Mouse (Mus musculus): Measurements from ENCODE around the gene Fam155a. TPM values are rescaled to one million over a fixed set of nuclear protein-coding genes. Genes with fewer than 3 reads are reported as not detected.
A peak's percentile ranks its signal among the peaks of the same experiment; 100 is the strongest.
"Not testable (repeated sequence)": the region's sequence is repeated elsewhere in the genome, so short reads cannot be mapped to it uniquely, and the experiment has no call there.

Fam155a gene
- 100 to 1,000 TPM; 105 to 109 TPM for total RNA-seq (2021)

DNA sequence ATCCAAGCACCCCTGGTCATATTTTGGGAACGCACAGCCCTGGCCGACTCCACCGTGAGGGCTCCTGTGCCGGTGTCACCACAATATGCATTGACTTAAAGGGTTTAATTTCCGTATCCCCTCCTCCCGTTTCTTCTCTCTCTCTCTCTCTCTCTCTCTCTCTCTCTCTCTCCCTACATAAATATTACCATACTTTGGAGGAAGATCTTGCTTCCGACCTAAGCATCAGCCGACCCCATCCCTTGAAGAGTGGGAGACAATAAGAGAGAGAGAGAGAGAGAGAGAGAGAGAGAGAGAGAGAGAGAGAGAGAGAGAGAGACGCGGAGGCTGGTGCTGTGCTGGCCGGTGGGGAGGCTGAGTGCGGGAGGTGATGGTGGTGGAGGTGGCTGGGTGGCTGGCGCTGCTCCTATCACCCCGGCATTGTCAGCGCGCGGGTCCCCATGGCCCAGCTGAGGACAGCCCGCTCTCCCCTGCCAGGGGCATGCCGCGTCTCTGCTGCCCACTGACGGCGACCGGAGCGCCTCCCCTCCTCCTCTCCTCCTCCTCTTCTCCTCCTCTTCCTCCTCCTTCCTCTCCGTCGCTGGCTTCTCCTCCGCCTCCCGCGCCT, at the start of gene Fam155a:
Gene Fam155a (minus strand): TSS at position 163 of the 607 bp plus-strand sequence.
- peak; percentile 47 to 59 for DNase-seq (ENCODE audit: low spot score in 2 of 2)
- intact Hi-C loops (cut with DNase I): loop anchor here (1.0 to 5.0 kb wide), 4 partner anchors 114 to 538 kb away; no protein-coding TSS in a partner anchor

GRCm38 (mm10) chr8:9813273-9813946, 42.4 kb upstream of the Fam155a start:
- intact Hi-C loops (cut with DNase I): no loop called here

GRCm38 (mm10) chr8:9810955-9811530, 40.1 kb upstream of the Fam155a start:
- intact Hi-C loops (cut with DNase I): no loop called here
- DNase-seq (ENCODE audit: low spot score in 2 of 2): peak; percentile 18 to 76

More at GRCm38 (mm10) chr8:9813273-9813946, 42.4 kb upstream of the Fam155a start:
- DNase-seq (ENCODE audit: low spot score in 2 of 2): no peak

DNA sequence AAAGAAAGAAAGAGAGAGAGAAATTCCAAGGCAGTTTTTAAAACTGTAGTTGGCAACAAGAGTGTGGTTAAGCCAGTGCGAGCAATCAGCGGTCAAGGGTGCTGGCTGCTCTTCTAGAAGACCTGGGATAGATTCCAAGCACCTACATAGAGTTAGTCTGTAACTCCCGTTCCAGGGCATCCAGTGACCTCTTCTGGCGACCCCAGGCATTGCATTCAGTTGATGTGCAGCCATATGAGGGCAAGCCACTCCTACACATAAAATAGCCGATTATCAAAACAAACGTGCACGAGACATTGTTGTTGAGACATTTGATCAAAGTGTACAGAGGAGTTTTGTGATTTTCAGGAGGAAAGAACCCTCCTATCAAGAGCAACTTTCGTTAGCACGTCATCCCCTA, 37.6 kb upstream of the Fam155a start:
- intact Hi-C loops (cut with DNase I): no loop called here

DNA sequence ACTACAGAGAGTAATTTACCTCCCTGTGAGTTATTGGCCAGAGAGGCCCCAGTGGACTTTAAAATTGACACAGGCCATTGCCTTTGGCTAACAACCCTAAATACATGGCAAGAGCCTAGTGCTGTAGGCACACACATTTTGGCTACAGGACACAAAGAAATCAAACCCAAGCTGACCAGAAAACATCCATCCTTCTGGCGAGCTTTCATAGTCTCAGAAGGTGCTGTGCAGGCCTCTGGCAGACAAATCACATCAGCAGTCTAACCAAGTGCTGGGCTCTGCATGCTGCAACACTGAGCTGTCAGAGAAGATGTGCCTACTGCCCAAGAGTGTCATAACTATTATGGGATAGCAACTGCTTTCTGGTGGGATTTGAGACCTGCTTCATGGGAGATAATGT, 34.7 kb upstream of the Fam155a start:
- no peak for DNase-seq (ENCODE audit: low spot score in 2 of 2)
- intact Hi-C loops (cut with DNase I): no loop called here

More for the DNA sequence above, 37.6 kb upstream of the Fam155a start:
- no peak for DNase-seq (ENCODE audit: low spot score in 2 of 2)

GRCm38 (mm10) chr8:9800346-9800745, 29.4 kb upstream of the Fam155a start:
- intact Hi-C loops (cut with DNase I): not testable (repeated sequence)
- peak in 1 of 2 experiments; percentile 38 for DNase-seq (ENCODE audit: low spot score in 2 of 2)

DNA sequence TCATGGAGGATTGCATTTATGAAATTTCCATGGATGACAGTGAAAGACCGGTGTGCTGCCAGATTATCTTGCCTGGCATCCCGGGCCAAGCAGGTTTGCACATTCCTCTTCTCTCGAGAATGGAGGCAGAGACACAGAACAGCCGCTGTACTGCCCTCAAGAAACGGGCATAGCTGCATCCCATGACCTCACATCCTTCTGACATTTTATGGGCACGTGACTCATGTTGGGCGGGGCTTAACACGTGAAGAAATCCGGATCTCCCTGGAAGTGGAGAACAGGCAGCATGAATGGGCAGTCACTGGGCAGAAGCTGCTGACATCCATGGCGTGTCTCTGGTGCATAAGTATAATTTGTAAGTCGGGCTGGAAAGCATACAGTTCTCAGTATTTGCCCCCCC, 29.0 kb upstream of the Fam155a start:
- no peak for DNase-seq (ENCODE audit: low spot score in 2 of 2)
- intact Hi-C loops (cut with DNase I): no loop called here

DNA sequence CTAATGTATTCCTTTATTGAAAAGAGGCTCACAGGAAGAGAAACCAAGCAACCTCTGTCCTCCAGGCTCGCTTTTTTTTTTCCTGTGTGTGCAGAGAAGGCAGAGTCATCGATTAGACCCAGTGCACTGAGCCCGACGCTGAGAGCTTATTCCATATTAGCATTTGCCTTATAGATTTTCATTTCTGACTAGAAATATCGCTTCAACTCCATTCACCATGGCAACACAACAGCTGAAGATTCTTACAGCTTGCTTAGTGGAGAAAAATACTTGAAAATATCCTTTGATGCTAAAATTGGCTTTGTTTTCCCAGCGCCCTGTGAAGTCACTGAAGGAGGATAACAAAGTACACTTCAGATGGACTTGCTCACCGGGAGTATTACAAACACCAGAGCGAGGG, 26.6 kb upstream of the Fam155a start:
- intact Hi-C loops (cut with DNase I): no loop called here
- peak in 1 of 2 experiments; percentile 45 for DNase-seq (ENCODE audit: low spot score in 2 of 2)

DNA sequence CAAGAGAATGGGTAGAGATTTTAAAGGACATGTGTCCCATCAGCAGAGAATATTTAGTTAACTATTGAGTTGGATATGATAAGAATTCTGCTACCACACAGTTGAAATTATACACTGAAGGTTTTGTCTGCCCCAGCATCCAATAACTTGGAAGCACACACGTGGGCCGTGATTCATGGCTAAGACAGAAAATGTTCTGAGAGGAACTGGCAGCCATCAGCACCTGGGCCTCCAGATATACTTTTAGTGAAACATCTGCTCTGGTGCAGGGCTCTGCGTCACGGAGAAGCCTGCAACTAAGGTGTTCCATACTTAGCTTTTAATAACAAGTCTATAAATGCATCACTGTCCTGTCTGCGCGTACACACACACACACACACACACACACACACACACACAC, 24.8 kb upstream of the Fam155a start:
- intact Hi-C loops (cut with DNase I): no loop called here
- DNase-seq (ENCODE audit: low spot score in 2 of 2): peak; percentile 30 to 65

GRCm38 (mm10) chr8:9793351-9793750, 22.4 kb upstream of the Fam155a start:
- intact Hi-C loops (cut with DNase I): no loop called here
- DNase-seq (ENCODE audit: low spot score in 2 of 2): no peak

- intact Hi-C loops (cut with DNase I): no loop called here
- no peak for DNase-seq (ENCODE audit: low spot score in 2 of 2)
These were observed 9.4 kb upstream of the Fam155a start for GRCm38 (mm10) chr8:9780332-9780731.

DNA sequence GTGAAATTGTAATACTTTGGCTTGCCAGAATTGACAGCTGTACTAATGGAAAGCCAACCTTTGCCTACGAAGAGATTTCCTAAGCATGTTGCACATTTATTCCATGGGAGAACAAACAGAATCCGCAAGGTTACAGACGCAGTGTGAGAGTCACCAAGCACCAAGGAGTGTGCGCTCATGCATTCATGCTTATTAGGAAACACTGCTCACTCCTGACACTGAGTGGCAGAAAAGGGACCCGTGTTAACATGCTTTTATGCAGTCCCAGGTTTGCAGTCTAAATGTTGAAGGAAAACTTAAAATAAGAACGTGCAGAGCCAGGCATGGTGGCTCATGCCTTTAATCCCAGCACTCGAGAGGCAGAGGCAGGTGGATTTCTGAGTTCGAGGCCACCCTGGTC, 7.2 kb upstream of the Fam155a start:
- DNase-seq (ENCODE audit: low spot score in 2 of 2): no peak

GRCm38 (mm10) chr8:9776818-9777217, 5.9 kb upstream of the Fam155a start:
- peak in 1 of 2 experiments; percentile 22 for DNase-seq (ENCODE audit: low spot score in 2 of 2)
- intact Hi-C loops (cut with DNase I): no loop called here

More for the DNA sequence above, 7.2 kb upstream of the Fam155a start:
- intact Hi-C loops (cut with DNase I): no loop called here

GRCm38 (mm10) chr8:9772519-9772840, 1.5 kb upstream of the Fam155a start:
- intact Hi-C loops (cut with DNase I): loop anchor here (5.0 kb wide), 2 partner anchors 115 to 225 kb away; no protein-coding TSS in a partner anchor
- DNase-seq (ENCODE audit: low spot score in 2 of 2): peak; percentile 44 to 51

- DNase-seq (ENCODE audit: low spot score in 2 of 2): peak; percentile 53 to 57
- intact Hi-C loops (cut with DNase I): loop anchor here (1.0 to 5.0 kb wide), 4 partner anchors 115 to 539 kb away; no protein-coding TSS in a partner anchor
These were observed 901 bp upstream of the Fam155a start for GRCm38 (mm10) chr8:9771606-9772518.

DNA sequence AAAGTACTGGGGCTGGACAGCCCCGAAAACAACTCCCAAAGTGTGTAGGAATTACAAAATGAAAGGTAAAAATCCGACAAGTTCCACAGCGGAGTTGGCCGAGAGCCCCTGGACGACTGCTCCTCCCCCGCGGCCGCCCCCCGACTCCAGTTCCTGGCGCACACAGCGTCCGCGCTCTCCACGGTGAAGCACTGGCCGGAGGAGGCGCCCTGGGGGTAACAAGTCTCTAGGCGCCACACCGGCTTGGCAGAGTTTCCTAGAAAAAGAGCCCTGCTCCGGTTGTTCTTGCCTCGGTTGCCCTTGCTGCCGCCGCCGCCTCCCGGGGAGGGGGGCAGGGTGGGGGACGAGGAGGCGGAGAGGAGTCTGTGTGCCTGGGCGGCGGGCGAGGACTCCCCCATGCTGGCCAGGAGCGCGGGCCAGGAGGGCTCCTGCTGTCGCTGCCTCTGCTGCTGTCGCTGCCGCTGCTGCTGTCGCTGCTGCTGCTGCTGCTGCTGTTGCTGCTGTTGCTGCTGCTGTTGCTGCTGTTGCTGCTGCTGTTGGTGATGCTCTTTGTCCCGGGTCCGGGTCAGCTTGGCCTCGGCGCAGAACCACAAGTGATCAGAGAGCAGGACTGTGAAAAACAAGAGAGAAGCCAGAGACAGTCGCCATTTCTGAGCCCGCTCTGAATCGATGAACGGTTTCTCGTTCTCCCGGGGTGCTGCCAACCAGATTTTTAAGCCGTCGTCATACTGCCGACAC, 531 bp downstream of the Fam155a start:
- DNase-seq (ENCODE audit: low spot score in 2 of 2): peak; percentile 59 to 66
- intact Hi-C loops (cut with DNase I): loop anchor here (2.0 to 5.0 kb wide), 3 partner anchors 113 to 223 kb away; no protein-coding TSS in a partner anchor

GRCm38 (mm10) chr8:9769061-9769460, 1.9 kb downstream of the Fam155a start:
- peak in 1 of 2 experiments; percentile 12 for DNase-seq (ENCODE audit: low spot score in 2 of 2)
- intact Hi-C loops (cut with DNase I): no loop called here

DNA sequence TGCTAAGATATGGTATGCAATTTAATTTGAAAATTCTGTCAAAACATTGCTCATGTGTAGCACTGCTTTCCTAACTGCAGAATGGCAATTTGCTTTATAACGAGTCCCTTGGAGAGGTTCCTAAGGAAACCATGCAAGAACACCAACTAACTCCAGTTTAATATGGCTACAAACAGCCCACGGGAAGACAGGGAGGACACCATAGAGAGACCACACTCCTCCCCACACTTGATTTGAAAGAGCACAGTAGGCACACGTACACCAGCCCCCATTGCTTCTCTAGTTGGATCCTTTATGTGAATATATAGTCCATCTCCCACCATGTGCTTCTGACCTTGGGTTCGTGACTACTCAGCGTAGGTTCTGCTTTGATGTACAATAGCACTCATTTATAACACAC, 35.8 kb downstream of the Fam155a start:
- intact Hi-C loops (cut with DNase I): no loop called here
- peak in 1 of 2 experiments; percentile 51 for DNase-seq (ENCODE audit: low spot score in 2 of 2)

DNA sequence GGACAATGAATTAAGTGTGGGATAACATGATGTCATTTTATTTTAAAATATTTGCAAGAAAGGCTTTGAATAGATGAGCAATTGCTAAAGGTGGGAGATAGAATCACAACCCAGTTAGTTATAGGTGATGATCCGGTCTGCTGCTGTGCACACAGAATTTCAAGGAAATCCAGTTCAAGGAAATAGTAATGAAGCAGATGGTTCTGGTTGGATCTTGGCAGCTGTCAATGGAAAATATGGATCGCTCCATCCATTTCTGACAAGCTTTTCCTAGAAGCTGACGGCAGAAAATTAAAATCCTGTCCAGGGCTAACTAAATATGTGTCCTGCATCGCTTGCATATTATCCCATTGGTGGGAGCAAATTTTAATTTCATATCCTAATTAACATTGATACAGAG, 61.2 kb downstream of the Fam155a start:
- intact Hi-C loops (cut with DNase I): no loop called here
- DNase-seq (ENCODE audit: low spot score in 2 of 2): no peak

Measured in left cerebral cortex, postnatal 25 days (tissue).